Mouse (Mus musculus): ENCODE data around the gene Ahnak. TPM values are rescaled to one million over a fixed set of nuclear protein-coding genes. Genes with fewer than 3 reads are reported as not detected.

Gene Ahnak
- total RNA-seq, 2 experiments from 2014 or later = 18.1 to 19.9 TPM

Other genes with a start within 250 kb of the Ahnak start
- 1 to 10 TPM; 1.9 to 2.1 TPM for gene 1700092M07Rik, start 248.6 kb upstream of the Ahnak start, total RNA-seq (2021)
- gene Stx5a, start 247.9 kb upstream of the Ahnak start, total RNA-seq (2021) = 10 to 100 TPM; 59.5 to 63.6 TPM
- gene Nxf1, start 232.2 kb upstream of the Ahnak start, total RNA-seq (2021) = 10 to 100 TPM; 94.5 to 95.3 TPM
- gene Tmem223, start 218.3 kb upstream of the Ahnak start, total RNA-seq (2021) = 10 to 100 TPM; 69.1 to 74.4 TPM
- gene Tmem179b, start 214.8 kb upstream of the Ahnak start, total RNA-seq (2021) = 1 to 10 TPM; 8.6 to 9.6 TPM
- 10 to 100 TPM; 12.8 to 13.8 TPM for gene Taf6l, start 202.9 kb upstream of the Ahnak start, total RNA-seq (2021)
- gene Polr2g, start 190.7 kb upstream of the Ahnak start, total RNA-seq (2021) = 100 to 1,000 TPM; 106 to 111 TPM
- 1 to 10 TPM; 6.7 to 7.0 TPM for gene Zbtb3, start 186.7 kb upstream of the Ahnak start, total RNA-seq (2021)
- 10 to 100 TPM; 39.9 to 41.1 TPM for gene Ttc9c, start 170.0 kb upstream of the Ahnak start, total RNA-seq (2021)
- 100 to 1,000 TPM; 120 to 125 TPM for gene Hnrnpul2, start 169.3 kb upstream of the Ahnak start, total RNA-seq (2021)
- gene AC129217.1, start 159.5 kb upstream of the Ahnak start, total RNA-seq (2021) = not detected
- gene Bscl2, start 151.8 kb upstream of the Ahnak start, total RNA-seq (2021) = 10 to 100 TPM; 94.8 to 97.6 TPM
- gene Gng3, start 150.1 kb upstream of the Ahnak start, total RNA-seq (2021) = 100 to 1,000 TPM; 153 TPM
- gene Lrrn4cl, start 138.5 kb upstream of the Ahnak start, total RNA-seq (2021) = under 1 TPM; 0.42 to 0.68 TPM
- 100 to 1,000 TPM; 103 to 109 TPM for gene Ubxn1, start 117.8 kb upstream of the Ahnak start, total RNA-seq (2021)
- gene Uqcc3, start 108.4 kb upstream of the Ahnak start, total RNA-seq (2021) = 10 to 100 TPM; 30.2 to 30.4 TPM
- gene Lbhd1, start 105.6 kb upstream of the Ahnak start, total RNA-seq (2021) = 1 to 10 TPM; 4.6 to 7.6 TPM
- not detected for gene Gm49403, start 105.4 kb upstream of the Ahnak start, total RNA-seq (2021)
- 10 to 100 TPM; 24.2 to 30.3 TPM for gene 1810009A15Rik, start 100.4 kb upstream of the Ahnak start, total RNA-seq (2021)
- 1 to 10 TPM; 2.4 to 5.1 TPM for gene Gm49416, start 100.4 kb upstream of the Ahnak start, total RNA-seq (2021)
- 10 to 100 TPM; 25.6 to 26.3 TPM for gene Ints5, start 96.3 kb upstream of the Ahnak start, total RNA-seq (2021)
- 100 to 1,000 TPM; 104 to 112 TPM for gene Ganab, start 91.2 kb upstream of the Ahnak start, total RNA-seq (2021)
- 100 to 1,000 TPM; 166 to 169 TPM for gene B3gat3, start 68.9 kb upstream of the Ahnak start, total RNA-seq (2021)
- 1 to 10 TPM; 4.7 to 6.6 TPM for gene Rom1, start 59.9 kb upstream of the Ahnak start, total RNA-seq (2021)
- 10 to 100 TPM in 1 of 2 experiments, 1 to 10 TPM in 1; 9.8 to 10.4 TPM for gene Eml3, start 59.7 kb upstream of the Ahnak start, total RNA-seq (2021)
- 10 to 100 TPM; 51.6 to 53.4 TPM for gene Mta2, start 47.4 kb upstream of the Ahnak start, total RNA-seq (2021)
- gene Tut1, start 35.4 kb upstream of the Ahnak start, total RNA-seq (2021) = 10 to 100 TPM; 21.9 to 22.5 TPM
- 100 to 1,000 TPM; 257 to 269 TPM for gene Eef1g, start 22.2 kb upstream of the Ahnak start, total RNA-seq (2021)
- not detected for gene Scgb1a1, start 98.7 kb downstream of the Ahnak start, total RNA-seq (2021)
- gene Asrgl1, start 146.4 kb downstream of the Ahnak start, total RNA-seq (2021) = 100 to 1,000 TPM; 151 to 160 TPM